Mouse (Mus musculus): ENCODE data around the gene Oog2. TPM values are rescaled to one million over a fixed set of nuclear protein-coding genes. Genes with fewer than 3 reads are reported as not detected.
"Not testable (repeated sequence)": the region's sequence is repeated elsewhere in the genome, so short reads cannot be mapped to it uniquely, and the experiment has no call there.

Gene Oog2
- polyA plus RNA-seq (2015; fragmentation: Nextera tagmentation; extraction: Ambion mirVana) = not detected in 2 replicates

DNA sequence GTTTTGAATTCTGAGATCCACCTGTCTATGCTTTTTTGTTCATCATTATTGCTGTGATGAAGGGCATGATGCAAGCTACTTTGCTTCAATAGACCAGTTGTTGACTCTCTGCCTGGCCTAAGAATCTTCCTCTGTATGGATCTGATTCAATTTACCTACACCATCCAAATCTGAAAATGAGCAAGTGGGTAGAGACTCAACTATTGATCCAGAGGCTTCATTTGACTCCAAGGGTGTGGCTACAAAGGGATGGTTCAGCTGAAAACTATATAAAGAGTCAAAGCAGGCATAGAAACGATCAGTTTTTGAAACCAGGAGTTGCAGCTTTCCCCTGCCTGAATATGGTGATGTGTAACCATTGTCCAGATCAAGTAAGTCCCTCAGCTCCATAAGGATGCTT, at the start of gene Oog2:
TSS of gene Oog2 (plus strand) at position 301 of the 400 bp plus-strand sequence.
- no peaks in the 10 kb centered on the region for H3K27me3 ChIP-seq
- no peaks in the 10 kb centered on the region for H3K4me1 ChIP-seq (replicated peaks)
- H3K9ac ChIP-seq = no peak within 1 kb of the TSS
- H3K4me2 ChIP-seq = no peak within 1 kb of the TSS
- no peak for ATAC-seq (ENCODE audit: low read depth)
- H3K27ac ChIP-seq (replicated peaks) = no peak within 1 kb of the TSS
- H3K36me3 ChIP-seq = no peaks in the 10 kb centered on the region
- no peak within 1 kb of the TSS for H3K4me3 ChIP-seq
- 67% methylated on average over 1 of the region's 1 CpGs for WGBS
- H3K9me3 ChIP-seq = peaks cover 48% of the 10 kb centered on the region

DNA sequence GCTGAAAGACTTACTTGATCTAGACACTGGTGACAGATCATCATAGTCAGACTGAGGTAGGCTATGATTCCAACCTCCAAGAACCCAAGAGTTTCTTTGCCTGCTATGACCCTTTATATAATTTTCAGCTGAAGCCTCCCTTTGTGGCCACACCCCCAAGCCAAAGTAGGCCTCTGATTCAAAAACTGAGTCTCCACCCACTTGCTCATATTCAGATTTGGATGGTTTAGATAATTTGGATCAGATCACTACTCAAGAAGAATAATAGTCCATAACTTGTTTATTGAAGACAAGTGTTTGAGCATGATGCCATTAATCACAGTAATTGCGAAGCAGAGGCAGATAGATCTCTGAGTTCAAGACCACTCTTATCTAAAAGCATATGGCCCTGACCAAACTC, 28.0 kb upstream of the Oog2 start, which contains the start of gene Oog3:
TSS of gene Oog3 (minus strand) at position 101 of the 400 bp plus-strand sequence.
- H3K9me3 ChIP-seq = peaks cover 52% of the 10 kb centered on the region
- no peak within 1 kb of the TSS for H3K4me3 ChIP-seq
- no peaks in the 10 kb centered on the region for H3K27me3 ChIP-seq
- H3K27ac ChIP-seq (replicated peaks) = no peak within 1 kb of the TSS
- H3K36me3 ChIP-seq = no peaks in the 10 kb centered on the region
- H3K4me2 ChIP-seq = no peak within 1 kb of the TSS
- 89% methylated on average over 1 of the region's 1 CpGs for WGBS
- ATAC-seq (ENCODE audit: low read depth) = no peak
- no peaks in the 10 kb centered on the region for H3K4me1 ChIP-seq (replicated peaks)
- H3K9ac ChIP-seq = no peak within 1 kb of the TSS

DNA sequence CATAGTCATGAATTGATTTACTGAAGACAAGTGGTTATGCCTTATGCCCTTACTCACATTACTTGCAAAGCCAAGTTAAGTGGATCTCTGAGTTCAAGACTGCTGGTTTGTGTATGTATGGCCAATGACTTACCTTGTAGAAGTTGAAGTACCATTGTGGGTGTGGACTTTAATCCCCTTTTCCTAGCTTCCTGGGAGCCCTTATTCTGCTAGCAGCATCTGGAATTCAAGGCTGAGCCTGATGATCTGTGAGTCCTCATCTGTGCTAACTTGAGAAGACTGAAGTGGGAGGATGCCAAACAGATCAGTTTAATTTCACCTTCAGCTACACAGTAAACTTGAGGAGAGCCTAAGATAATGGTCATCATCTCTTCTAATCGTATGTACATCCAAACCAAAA, 22.7 kb downstream of the Oog2 start, which contains the start of gene C87977:
TSS of gene C87977 (minus strand) at position 101 of the 400 bp plus-strand sequence.
- not testable (repeated sequence) for H3K4me3 ChIP-seq; H3K27ac ChIP-seq (replicated peaks); H3K36me3 ChIP-seq; H3K27me3 ChIP-seq; ATAC-seq (ENCODE audit: low read depth); H3K9ac ChIP-seq; H3K4me1 ChIP-seq (replicated peaks); H3K4me2 ChIP-seq
- H3K9me3 ChIP-seq = peaks cover 10% of the 10 kb centered on the region
- 100% methylated on average over 1 of the region's 1 CpGs for WGBS

Other genes with a start within 250 kb of the Oog2 start
- not detected in 2 replicates for gene Pramef25, start 239.7 kb upstream of the Oog2 start, polyA plus RNA-seq (2015; fragmentation: Nextera tagmentation; extraction: Ambion mirVana)
- not detected in 2 replicates for gene Gm13101, start 223.8 kb upstream of the Oog2 start, polyA plus RNA-seq (2015; fragmentation: Nextera tagmentation; extraction: Ambion mirVana)
- gene Pramef17, start 196.3 kb upstream of the Oog2 start, polyA plus RNA-seq (2015; fragmentation: Nextera tagmentation; extraction: Ambion mirVana) = not detected in 2 replicates
- not detected in 2 replicates for gene Pramel4, start 131.6 kb upstream of the Oog2 start, polyA plus RNA-seq (2015; fragmentation: Nextera tagmentation; extraction: Ambion mirVana)
- gene Gm13102, start 84.2 kb upstream of the Oog2 start, polyA plus RNA-seq (2015; fragmentation: Nextera tagmentation; extraction: Ambion mirVana) = not detected in 2 replicates
- not detected in 2 replicates for gene Oog3, start 28.1 kb upstream of the Oog2 start, polyA plus RNA-seq (2015; fragmentation: Nextera tagmentation; extraction: Ambion mirVana)
- gene C87977, start 22.6 kb downstream of the Oog2 start, polyA plus RNA-seq (2015; fragmentation: Nextera tagmentation; extraction: Ambion mirVana) = not detected in 2 replicates
- gene Pramel5, start 89.8 kb downstream of the Oog2 start, polyA plus RNA-seq (2015; fragmentation: Nextera tagmentation; extraction: Ambion mirVana) = not detected in 2 replicates
- not detected in 2 replicates for gene Gm13128, start 139.5 kb downstream of the Oog2 start, polyA plus RNA-seq (2015; fragmentation: Nextera tagmentation; extraction: Ambion mirVana)
- gene Gm13119, start 167.2 kb downstream of the Oog2 start, polyA plus RNA-seq (2015; fragmentation: Nextera tagmentation; extraction: Ambion mirVana) = not detected in 2 replicates
- gene Pramef20, start 187.2 kb downstream of the Oog2 start, polyA plus RNA-seq (2015; fragmentation: Nextera tagmentation; extraction: Ambion mirVana) = not detected in 2 replicates
- gene Pramef12, start 217.7 kb downstream of the Oog2 start, polyA plus RNA-seq (2015; fragmentation: Nextera tagmentation; extraction: Ambion mirVana) = not detected in 2 replicates
- not detected in 2 replicates for gene 1700012P22Rik, start 248.1 kb downstream of the Oog2 start, polyA plus RNA-seq (2015; fragmentation: Nextera tagmentation; extraction: Ambion mirVana)